Mouse (Mus musculus): ENCODE data around the gene Tagln2.

The Tagln2 gene

DNA sequence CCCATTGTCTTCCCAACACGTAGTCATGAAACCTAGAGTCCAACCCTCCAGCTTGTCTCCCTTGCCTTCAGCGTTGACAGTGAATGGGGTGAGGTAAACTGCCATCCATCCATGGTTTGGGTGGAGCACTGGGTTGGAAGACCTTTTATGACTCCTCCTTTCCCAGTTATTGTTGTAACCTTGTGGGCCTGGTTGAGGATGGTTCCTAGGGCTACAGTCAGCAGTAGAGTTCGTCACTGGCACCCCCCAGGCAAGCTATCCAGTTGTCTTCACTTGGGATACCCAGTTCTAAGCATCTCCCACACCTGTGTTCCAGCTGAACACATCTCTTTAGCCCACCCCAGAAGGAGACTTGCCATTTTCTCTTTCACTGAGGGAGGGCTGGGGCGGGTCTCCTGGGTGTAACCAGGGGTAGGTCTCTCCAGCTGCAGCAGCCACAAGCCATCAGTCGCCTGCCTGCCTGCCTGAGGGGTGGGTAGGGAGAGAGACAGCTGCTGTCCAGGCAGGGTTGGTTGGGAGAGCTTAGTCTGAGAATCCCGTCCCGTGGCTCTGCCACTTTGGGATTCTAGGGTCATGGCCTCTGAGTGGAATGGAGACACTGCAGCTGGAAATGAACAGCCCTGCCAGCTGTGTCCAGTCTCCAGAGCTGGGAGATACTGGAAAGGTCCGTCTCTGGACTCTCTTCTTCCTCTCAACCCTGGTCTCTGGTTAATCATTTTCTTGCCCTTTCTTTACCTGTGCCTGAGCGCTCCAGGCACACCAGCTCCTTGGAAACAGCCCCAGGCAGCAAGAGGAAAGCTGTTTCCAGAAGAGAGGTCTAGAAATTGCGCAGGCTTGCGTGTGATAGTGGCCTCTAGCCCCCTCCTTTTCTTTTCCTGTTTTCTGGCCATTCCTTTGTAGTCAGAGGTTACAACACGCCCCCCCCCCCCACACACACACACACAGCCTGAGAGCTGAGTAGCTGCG is 2.6 kb downstream of the Tagln2 start:
- in situ Hi-C loops (cut with MboI), result no loop called here

DNA sequence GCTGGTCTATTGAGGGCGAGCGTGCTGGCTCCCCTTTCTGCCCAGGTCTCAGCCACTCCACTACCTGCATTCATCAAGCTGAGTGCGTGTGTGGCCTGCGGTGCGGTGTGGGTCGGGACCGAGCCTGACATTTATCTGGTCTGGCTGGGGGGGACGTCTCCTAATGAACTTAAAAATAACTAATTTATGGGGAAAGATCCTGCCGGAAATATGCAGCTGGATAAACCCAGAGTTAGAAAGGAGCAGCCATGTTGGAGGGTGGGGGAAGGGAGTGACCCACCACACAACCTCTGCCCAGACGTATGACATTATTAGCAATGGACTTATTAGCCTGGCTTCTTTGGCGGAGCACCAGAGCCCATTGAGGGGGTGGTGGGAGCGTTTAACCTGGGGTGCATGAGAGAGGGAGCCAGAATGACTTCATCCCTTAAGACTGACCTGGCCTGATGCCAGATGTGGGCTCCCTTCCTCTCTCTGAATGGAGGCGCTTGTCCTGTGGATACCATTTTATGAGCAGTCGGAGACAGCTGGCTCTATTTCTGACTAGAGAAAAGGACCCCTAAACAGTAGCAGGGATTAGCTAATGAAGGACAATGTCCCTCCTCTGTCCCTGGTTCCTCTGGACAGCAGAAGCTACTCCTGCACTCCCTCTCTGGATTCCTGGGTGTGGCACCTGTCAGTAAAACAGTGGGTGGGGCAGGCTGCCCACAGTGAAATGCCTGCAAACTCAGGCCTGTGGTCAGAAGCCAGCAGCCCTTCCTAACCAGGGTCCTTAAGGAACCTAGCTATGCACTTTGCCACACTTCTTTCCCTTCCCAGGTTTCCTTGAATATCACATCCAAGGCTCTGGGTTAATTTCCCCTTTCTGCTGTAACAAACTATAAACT is 3.5 kb downstream of the Tagln2 start:
- in situ Hi-C loops (cut with MboI), result no loop called here

DNA sequence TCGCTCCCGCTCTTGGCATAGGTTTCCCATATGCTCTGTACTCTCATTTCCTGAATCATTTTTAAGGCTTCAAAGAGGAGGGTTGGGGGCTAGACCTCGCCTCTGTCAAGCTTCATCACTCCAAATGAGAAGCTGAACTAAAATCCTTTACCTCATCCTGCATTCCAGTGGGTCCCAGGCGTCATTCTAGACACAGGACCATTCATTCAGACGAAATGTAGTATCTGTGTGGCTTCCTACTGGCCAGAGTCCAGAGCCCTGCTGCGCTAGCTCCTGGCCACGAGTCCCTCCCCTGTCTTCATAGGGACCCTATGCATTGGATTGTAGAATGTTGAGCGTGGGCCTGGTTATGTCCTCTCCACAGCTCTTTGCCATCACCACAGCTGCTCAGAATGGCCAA is 4.9 kb downstream of the Tagln2 start:
- in situ Hi-C loops (cut with MboI), result no loop called here

DNA sequence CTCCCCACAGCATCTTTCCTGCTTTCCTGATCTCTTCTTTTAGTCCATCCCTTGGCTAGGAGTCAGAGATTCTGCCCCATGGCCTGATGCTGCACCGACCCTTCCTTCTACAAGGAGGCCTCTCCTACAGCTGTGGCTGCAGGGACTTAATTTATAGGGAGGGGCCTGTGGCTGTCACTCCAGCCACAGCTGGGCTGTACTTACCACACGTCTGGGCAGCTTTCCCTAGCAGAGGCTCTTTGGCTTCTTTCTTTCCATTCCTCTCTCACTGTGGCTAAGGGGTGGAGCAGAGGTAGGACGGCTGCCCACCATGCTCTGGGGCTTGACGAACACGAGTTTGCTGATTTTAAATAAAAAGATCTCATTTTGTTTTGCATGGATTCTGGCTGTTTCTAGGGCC is 7.2 kb downstream of the Tagln2 start:
- in situ Hi-C loops (cut with MboI), result no loop called here

DNA sequence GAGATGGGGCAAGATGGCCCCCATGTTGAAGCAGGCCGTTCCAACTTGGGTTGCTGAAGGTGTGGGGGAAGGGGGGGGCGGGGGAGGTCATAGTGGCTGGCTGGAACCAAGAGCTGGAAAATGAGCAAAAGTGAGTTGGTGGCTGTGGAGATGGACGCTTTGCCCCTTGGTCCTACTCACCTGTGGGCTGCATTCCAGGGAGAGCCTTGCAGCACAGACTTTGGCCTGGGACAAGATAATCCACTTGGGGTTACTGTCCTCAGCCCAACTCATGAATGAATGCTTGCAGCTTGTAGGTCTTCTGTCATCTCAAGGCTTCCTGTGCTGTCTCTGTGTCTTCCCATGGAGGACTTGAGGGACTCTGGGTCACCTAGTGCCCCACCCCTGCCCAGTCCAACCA is 7.9 kb downstream of the Tagln2 start:
- in situ Hi-C loops (cut with MboI), result no loop called here

GRCm38 (mm10) chr1:172508172-172508571 is 8.3 kb downstream of the Tagln2 start:
- in situ Hi-C loops (cut with MboI), result no loop called here

DNA sequence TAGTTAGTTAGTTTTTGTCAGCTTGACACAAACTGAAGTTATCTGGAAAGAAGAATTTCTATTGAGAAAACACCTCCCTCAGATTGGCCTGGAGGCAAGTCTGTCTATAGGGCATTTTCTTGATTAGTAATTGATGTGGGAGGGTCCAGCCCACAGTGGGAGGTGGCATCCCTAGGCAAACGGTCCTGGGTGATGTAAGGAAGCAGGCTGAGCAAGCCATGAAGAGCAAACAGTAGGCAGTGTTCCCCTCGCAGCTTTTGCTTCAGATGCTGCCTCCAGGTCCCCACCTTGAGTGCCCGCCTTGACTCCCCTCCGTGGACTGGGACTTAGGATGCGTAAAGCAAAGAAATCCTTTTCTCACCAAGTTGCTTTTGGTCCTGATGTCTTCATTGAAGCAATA is 9.4 kb downstream of the Tagln2 start:
- in situ Hi-C loops (cut with MboI), result no loop called here

DNA sequence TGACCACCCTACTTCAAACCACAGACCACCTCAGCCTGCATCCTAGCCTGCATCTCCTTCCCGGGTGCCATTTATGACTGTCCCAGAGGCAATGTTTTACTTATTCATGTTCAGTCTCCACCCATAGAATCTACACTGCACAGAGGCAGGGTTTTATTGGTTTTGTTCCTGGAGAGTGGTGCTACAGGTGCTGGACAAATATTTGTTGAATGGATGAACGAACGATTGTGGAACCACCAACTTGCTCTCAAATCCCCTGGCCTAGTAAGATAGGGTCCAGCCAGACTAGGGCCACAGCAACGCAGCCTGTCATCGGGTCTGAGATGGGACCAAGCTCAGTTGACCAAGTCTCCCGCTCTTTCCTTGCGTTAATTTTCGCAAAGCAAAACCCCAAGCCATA is 10.1 kb downstream of the Tagln2 start:
- in situ Hi-C loops (cut with MboI), result no loop called here

DNA sequence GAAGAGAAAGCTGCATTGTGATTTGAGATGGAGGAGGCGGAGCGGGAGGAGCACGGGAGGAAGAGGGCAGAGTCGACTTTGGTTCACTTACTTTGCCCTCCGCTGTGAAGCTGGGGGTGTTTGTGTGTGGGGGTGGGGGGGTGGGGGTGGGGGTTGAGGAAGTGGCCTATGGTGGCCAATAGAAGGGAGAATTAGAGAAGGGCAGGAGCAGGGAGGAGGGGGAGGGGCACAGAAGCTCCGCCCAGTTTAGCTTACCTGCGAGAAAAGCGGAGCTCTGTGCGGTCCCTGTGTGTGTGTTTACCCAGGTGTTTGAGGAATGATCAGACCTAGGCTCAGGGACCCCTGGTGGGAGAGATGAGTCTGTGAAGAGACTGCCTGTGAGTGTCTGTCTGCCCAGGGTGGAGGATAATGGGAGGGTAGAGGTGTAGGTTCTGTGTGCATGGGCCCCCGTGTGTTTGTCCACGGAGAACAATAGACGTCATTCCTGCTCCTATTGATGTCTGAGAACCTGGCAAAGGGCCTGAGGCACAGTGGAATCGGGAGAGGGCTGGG is 10.7 kb downstream of the Tagln2 start:
- in situ Hi-C loops (cut with MboI), result no loop called here

- in situ Hi-C loops (cut with MboI), result no loop called here
These were observed 13.1 kb downstream of the Tagln2 start for GRCm38 (mm10) chr1:172512962-172513361.

DNA sequence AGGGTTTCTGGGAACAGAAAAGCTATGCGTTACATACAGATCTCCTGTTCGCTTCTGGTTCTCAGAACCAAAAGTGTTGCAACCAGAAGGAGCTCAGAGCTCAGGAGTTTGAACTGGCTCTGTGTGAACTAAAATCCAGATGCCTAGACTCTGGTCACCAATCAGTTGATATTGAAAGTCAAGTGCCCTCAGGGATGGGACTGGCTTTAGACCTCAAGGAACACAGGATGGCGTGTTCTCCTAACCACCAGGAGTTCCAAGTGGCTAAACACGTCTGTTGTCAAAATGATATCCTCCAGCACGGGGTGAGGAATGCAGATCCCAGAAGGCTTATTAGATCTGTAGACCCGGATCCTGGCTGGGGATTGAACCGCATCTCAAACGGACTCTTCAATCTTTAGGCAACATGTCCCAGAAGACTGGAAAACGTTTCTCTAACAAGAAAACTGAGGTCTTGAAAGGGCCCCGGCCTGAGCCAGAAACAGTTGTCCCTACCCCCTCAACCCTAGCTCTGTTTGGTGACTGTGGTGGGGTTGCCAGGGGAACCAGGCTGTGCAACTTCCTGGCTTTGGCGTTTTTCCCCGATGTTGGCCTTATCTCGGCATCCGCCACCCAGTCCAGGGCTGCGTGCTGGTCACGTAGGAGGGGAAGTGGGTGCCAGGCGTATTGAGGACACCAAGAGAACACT is 13.8 kb downstream of the Tagln2 start:
- in situ Hi-C loops (cut with MboI), result no loop called here

DNA sequence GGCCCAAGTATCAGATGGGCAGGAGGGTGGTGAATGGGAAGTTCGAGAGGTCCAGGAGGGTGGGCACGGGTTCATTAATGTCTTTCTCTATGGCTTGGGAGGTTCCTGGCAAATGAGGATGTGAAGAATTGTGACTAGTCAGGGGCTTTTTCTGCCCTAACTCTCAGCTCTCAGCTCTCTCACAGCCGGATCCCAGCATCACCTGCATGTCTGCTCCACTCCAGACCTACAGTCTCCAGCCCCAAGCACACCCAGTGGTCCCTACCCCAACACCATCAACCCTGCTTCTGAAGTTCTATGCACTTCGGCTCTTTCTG is 14.3 kb downstream of the Tagln2 start:
- in situ Hi-C loops (cut with MboI), result no loop called here

DNA sequence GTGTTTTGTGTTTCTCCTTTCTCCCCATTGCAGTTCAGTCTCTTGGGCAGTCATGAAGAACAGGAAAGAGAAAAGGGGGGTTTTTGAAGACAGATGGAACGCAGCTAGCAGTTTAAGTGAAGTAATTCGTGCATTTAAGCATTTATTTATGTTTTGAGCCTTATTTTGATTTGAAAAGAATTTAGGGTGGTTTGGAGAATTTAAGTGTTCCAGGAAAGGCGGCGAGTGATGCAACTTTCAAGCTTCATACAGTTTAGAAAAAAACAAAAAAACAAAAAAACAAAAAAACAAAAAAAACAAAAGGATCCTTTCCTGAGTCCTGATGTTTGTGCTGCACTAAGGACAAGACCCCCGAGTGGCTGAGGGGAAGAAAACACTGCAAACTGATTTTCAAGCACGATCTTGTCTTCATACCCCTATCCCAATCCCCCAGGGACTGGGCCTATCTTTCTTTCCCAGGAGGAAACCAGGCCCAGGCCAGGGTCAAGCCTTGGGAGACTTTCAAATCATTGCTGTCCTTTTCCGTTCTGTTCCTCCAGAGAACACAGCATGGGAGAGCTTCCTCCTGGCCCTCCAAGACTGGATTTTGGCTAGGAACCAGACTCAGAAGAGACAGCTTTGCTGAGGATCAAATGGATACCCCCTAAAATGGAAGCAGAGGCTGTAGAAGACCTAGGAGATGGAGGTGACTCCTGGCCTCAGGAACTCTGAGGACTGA is 14.9 kb downstream of the Tagln2 start:
- in situ Hi-C loops (cut with MboI), result no loop called here

DNA sequence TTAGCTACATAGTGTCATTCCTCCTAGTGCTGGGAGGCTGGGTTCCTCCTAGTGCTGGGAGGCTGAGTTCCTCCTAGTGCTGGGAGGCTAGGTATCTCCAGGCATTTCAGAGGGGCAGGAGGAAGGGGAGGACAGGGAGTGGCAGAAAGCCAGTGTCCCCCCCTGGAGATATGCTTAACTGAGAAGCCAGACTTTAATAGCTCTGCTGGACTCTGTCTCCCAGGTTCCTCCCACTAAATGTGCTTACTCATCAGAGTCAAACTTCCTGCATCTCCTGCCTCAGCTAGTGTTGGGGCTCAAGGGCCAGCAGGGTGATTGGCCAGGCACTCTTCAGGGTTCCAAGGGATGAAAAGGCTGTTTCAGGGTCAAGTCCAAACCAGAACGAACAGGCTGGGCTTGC is 15.5 kb downstream of the Tagln2 start:
- in situ Hi-C loops (cut with MboI), result no loop called here

GRCm38 (mm10) chr1:172518013-172518412 is 18.2 kb downstream of the Tagln2 start:
- in situ Hi-C loops (cut with MboI), result no loop called here

- in situ Hi-C loops (cut with MboI), result loop anchor here (10.0 kb wide), 1 partner anchor 115 kb away; the partner anchor contains the start of gene Dusp23
These were observed 19.8 kb downstream of the Tagln2 start for GRCm38 (mm10) chr1:172519644-172520043.

DNA sequence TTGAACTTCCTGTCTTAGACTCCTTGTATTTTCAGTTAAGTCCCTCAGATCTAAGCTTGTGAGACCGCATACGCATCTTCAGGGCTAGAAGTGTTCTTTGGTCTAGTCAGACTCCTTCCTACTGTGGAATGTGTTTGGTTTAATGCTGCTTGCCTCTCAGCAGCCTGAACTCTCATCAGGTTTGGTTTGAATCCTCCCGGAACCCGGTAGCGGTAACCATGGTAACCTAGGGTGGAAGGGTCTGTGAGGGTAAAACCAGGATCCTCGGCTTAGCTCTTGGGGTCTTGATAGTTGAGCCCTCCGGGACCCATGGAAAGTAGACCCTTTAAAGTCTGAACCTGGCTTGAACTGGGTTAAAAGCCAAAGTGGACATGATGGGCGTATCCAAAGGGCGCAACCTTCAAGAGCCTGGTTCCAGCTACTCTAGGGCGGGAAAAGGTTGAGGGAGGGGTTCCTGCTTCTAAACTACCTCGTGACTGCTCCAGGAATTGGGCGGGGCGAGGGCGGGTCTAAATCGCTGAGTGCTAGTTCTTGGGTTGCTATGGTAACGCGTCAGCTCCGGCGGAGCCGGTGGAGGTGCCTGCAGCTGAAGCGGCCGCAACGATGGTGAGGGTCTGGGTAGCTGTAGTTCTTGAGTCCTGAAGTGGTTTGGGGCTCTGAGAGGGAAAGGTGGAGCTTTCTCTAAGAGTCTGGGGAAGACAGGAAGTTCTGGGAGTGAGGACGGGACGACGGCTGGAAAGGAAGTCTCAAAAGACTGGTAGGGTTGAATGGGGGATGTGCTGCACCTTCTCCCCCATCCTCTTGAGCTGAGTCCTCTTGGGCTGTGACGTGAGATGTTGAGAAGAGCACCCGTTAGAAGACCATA is 21.0 kb downstream of the Tagln2 start, which contains the start of gene Cfap45:
Cfap45 (plus strand) TSS at position 226 of the 865 bp plus-strand sequence.
- in situ Hi-C loops (cut with MboI), result loop anchor here (10.0 kb wide), 1 partner anchor 114 kb away; the partner anchor contains the start of gene Dusp23

- in situ Hi-C loops (cut with MboI), result loop anchor here (10.0 kb wide), 1 partner anchor 112 kb away; the partner anchor contains the start of gene Dusp23
These were observed 22.7 kb downstream of the Tagln2 start for GRCm38 (mm10) chr1:172522524-172522923.

DNA sequence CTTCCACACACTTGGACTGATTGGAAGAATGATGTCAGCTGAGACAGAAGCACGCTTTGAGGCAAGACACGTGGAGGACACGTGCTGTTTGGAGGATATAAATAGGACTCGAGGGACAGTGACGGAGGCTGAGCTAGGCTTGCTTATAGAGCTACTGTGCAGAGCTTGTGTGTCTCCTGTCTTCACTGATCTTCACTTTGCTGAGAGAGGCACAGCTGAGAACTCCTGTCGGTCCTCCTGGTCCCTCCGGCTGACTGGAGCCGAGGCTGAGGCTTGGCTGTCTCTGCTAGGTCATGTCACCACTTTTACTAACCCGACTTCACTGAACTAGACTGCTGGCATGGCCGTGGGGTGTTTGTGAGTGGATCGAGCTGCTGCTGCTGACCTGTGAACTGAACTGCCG is 23.9 kb downstream of the Tagln2 start:
- in situ Hi-C loops (cut with MboI), result loop anchor here (10.0 kb wide), 1 partner anchor 111 kb away; the partner anchor contains the start of gene Dusp23
